Mouse (Mus musculus) mammary gland, adult 2 months (tissue): ENCODE results near the gene Cd200r2. TPM values are rescaled to one million over a fixed set of nuclear protein-coding genes. Genes with fewer than 3 reads are reported as not detected.

Experiments used
- polyA plus RNA-seq: library from polyadenylated mRNA; depleted of rRNA; stranded (reverse); fragments of >200 nt; gene quantifications from 2 replicates; pipeline ENCODE4 v1.2.3, GENCODE M21; 2012; ENCODE audit warnings: low replicate concordance; rRNA removed

Cd200r2 gene
- polyA plus RNA-seq = not detected in 2 replicates

DNA sequence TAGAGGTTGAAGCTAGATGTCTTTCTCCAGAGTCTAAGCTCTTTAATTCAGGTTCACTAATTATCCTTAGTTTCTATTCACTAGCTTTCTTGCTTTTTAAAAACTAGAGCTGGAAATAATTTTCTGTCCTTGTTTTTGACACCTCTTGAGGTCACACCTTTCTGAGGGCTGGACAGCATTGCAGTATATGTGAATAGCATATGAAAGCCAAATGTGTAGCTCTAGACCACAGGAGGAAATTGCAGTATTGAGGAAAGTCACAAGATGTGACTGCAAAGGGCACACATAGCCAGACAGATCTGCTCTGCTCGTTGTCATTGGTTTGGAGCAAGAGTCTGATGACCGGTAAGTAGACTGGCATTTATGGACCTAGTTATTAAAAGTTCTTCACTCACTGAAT is at the start of gene Cd200r2:
Cd200r2 (plus strand) TSS at position 301 of the 400 bp plus-strand sequence.

DNA sequence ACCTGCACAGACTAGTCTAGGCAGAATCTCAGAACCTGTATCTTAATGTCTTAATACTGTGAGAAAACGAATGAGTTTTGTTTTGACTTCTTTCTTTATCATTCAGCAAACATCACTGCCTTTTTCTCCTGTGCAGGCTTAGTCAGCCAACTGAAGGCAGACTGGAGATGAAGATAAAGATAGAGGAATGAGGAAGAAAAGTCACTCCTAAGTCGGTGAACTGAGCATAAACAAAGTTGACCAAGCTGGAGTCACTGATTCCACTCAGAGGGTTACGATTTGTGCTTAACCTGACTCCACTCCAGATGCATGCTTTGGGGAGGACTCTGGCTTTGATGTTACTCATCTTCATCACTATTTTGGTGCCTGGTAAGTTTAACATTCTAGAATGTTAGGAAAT is 76.6 kb downstream of the Cd200r2 start, which contains the start of gene Cd200r3:
Cd200r3 (plus strand) TSS at position 211 of the 400 bp plus-strand sequence.

Other genes with a start within 250 kb of the Cd200r2 start
- gene Nepro, start 142.8 kb upstream of the Cd200r2 start, polyA plus RNA-seq = 4.2 and 4.4 TPM in 2 replicates
- gene Gtpbp8, start 120.7 kb upstream of the Cd200r2 start, polyA plus RNA-seq = 4.9 and 13.4 TPM in 2 replicates
- 1.9 and 4.7 TPM in 2 replicates for gene Cd200r1, start 101.4 kb upstream of the Cd200r2 start, polyA plus RNA-seq
- 0.91 and 1.8 TPM in 2 replicates for gene Cd200r4, start 55.4 kb upstream of the Cd200r2 start, polyA plus RNA-seq
- 0.18 and 0.85 TPM in 2 replicates for gene Cd200r3, start 76.6 kb downstream of the Cd200r2 start, polyA plus RNA-seq
- 145 and 192 TPM in 2 replicates for gene Ccdc80, start 226.3 kb downstream of the Cd200r2 start, polyA plus RNA-seq